Mouse (Mus musculus) C2C12 (cell line): ENCODE results near the gene Lmntd1.

Source experiments
- CTCF ChIP-seq: IDR thresholded peaks from one replicate; pipeline ENCODE4 v1.5.1; 2011; ENCODE audit not compliant: control insufficient read depth, insufficient read depth, insufficient read length
- FOSL1 ChIP-seq: IDR thresholded peaks from one replicate; pipeline ENCODE4 v1.8.0; 2011; ENCODE audit warnings: mild to moderate bottlenecking, low read length; ENCODE audit not compliant: poor library complexity, insufficient read depth, severe bottlenecking
- MAX ChIP-seq: IDR thresholded peaks from one replicate; pipeline ENCODE4 v1.6.1; 2011; ENCODE audit warnings: mild to moderate bottlenecking, control low read depth
- MYOD1 ChIP-seq: IDR thresholded peaks from one replicate; pipeline ENCODE4 v1.6.1; 2011; ENCODE audit warnings: low read depth; ENCODE audit not compliant: control insufficient read depth, insufficient read length
- MYOG ChIP-seq: IDR thresholded peaks from one replicate; pipeline ENCODE4 v1.6.1; 2011; ENCODE audit not compliant: control insufficient read depth, insufficient read length; ENCODE audit errors: extremely low read depth
- USF1 ChIP-seq: IDR thresholded peaks from one replicate; pipeline ENCODE4 v1.6.1; 2011; ENCODE audit warnings: low read depth, mild to moderate bottlenecking, control low read depth, moderate library complexity

DNA sequence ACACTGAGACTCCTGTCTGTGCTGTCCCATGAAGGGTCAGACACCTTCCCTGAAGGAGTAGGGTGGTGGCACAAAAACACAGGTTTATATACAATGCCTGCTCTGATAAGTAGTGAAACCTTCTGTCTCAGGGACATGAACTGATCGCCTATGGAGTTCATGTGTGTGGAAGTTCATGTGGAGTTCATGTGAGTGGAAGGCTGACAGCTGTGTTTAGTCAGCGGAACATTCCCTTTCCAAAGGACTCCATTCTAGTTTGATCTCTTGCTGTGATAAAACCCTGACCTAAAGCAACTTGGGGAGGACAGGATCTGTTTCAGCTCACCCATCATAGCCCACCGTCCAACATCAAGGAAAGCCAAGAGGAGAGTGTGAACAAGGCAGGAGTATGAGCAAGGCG, 22.6 kb upstream of the Lmntd1 start:
- TF ChIP-seq MAX (no peak), CTCF (no peak), USF1 (no peak), MYOG (no peak), MYOD1 (no peak), FOSL1 (no peak)
